Mouse (Mus musculus) embryonic facial prominence, embryonic 14.5 days (tissue): ENCODE measurements around the gene Snrnp48. TPM values are rescaled to one million over a fixed set of nuclear protein-coding genes. Genes with fewer than 3 reads are reported as not detected.

Experiments
- polyA plus RNA-seq: library from polyadenylated mRNA; unstranded; fragments of >200 nt; fragmentation: Nextera tagmentation; extraction: Ambion mirVana; gene quantifications from 2 replicates; pipeline ENCODE4 v1.2.1, GENCODE M21; 2014

The Snrnp48 gene
- polyA plus RNA-seq, 1 experiment from 2014 or later, result 31.1 TPM

Other genes starting within 250 kb of the Snrnp48 start
- 162 and 167 TPM in 2 replicates for gene Ssr1, start 210.7 kb upstream of the Snrnp48 start, polyA plus RNA-seq
- 36.9 and 42.4 TPM in 2 replicates for gene Riok1, start 167.9 kb upstream of the Snrnp48 start, polyA plus RNA-seq
- gene Cage1, start 167.9 kb upstream of the Snrnp48 start, polyA plus RNA-seq, result 0.86 and 1.1 TPM in 2 replicates
- gene Dsp, start 53.6 kb upstream of the Snrnp48 start, polyA plus RNA-seq, result 28.8 and 32.9 TPM in 2 replicates
- gene Bmp6, start 140.2 kb downstream of the Snrnp48 start, polyA plus RNA-seq, result 3.7 and 3.9 TPM in 2 replicates